Mouse (Mus musculus): ENCODE measurements at regions not wholly inside any gene's neighbourhood (a gene's known extent, or its start where the extent isn't known, plus 50 kb on each side); places are given as distances from the start of the nearest gene placed in this dataset.

GRCm38 (mm10) chr4:62824581-62824980 lies 140.8 kb upstream of the Zfp618 start:
- H3K27ac ChIP-seq (ENCODE audit: low read depth): no peak overlapping the region
- H3K4me2 ChIP-seq (ENCODE audit: low read depth, low read length): no peak overlapping the region
- H3K4me1 ChIP-seq (ENCODE audit: control insufficient read depth, insufficient read depth): no peaks in the 10 kb centered on the region
- no peak overlapping the region for H3K4me3 ChIP-seq (ENCODE audit: low read depth, low read length)
- DNase-seq (ENCODE audit: low spot score): no peak
- ATAC-seq (ENCODE audit: insufficient read depth, low read depth): no peak
- TF ChIP-seq EP300 (IDR thresholded peaks at IDR 0.05; ENCODE audit: low read depth) (no peak), CTCF (IDR thresholded peaks at IDR 0.05; ENCODE audit: low read depth) (no peak)
- H3K36me3 ChIP-seq (replicated peaks; ENCODE audit: control insufficient read depth, insufficient read depth, low read length): no peaks in the 10 kb centered on the region
- 85% methylated on average over 10 of the region's 10 CpGs for WGBS
- no peaks in the 10 kb centered on the region for H3K9me3 ChIP-seq (replicated peaks; ENCODE audit: control insufficient read depth, low read length)
- no peaks in the 10 kb centered on the region for H3K27me3 ChIP-seq (ENCODE audit: control insufficient read depth, insufficient read depth, low read length)
- no peak overlapping the region for H3K9ac ChIP-seq (replicated peaks; ENCODE audit: low read depth, low read length)

- no peaks in the 10 kb centered on the region for H3K36me3 ChIP-seq (replicated peaks; ENCODE audit: control insufficient read depth, insufficient read depth, low read length)
- DNase-seq (ENCODE audit: low spot score): no peak
- H3K27ac ChIP-seq (ENCODE audit: low read depth): no peak overlapping the region
- WGBS: 55% methylated on average over 5 of the region's 5 CpGs
- no peaks in the 10 kb centered on the region for H3K4me1 ChIP-seq (ENCODE audit: control insufficient read depth, insufficient read depth)
- no peak overlapping the region for H3K4me2 ChIP-seq (ENCODE audit: low read depth, low read length)
- no peaks in the 10 kb centered on the region for H3K9me3 ChIP-seq (replicated peaks; ENCODE audit: control insufficient read depth, low read length)
- H3K9ac ChIP-seq (replicated peaks; ENCODE audit: low read depth, low read length): no peak overlapping the region
- no peak for TF ChIP-seq EP300 (IDR thresholded peaks at IDR 0.05; ENCODE audit: low read depth)
- TF ChIP-seq CTCF (IDR thresholded peaks at IDR 0.05; ENCODE audit: low read depth): no peak
- no peak for ATAC-seq (ENCODE audit: insufficient read depth, low read depth)
- H3K27me3 ChIP-seq (ENCODE audit: control insufficient read depth, insufficient read depth, low read length): no peaks in the 10 kb centered on the region
- H3K4me3 ChIP-seq (ENCODE audit: low read depth, low read length): no peak overlapping the region
Measured at GRCm38 (mm10) chr4:62825256-62825655, 140.1 kb upstream of the Zfp618 start.

GRCm38 (mm10) chr4:62828963-62829362 lies 136.4 kb upstream of the Zfp618 start:
- no peak for DNase-seq (ENCODE audit: low spot score)
- H3K9me3 ChIP-seq (replicated peaks; ENCODE audit: control insufficient read depth, low read length): no peaks in the 10 kb centered on the region
- no peak overlapping the region for H3K9ac ChIP-seq (replicated peaks; ENCODE audit: low read depth, low read length)
- no peaks in the 10 kb centered on the region for H3K36me3 ChIP-seq (replicated peaks; ENCODE audit: control insufficient read depth, insufficient read depth, low read length)
- no peak overlapping the region for H3K27ac ChIP-seq (ENCODE audit: low read depth)
- no peak for TF ChIP-seq CTCF (IDR thresholded peaks at IDR 0.05; ENCODE audit: low read depth)
- TF ChIP-seq EP300 (IDR thresholded peaks at IDR 0.05; ENCODE audit: low read depth): no peak
- WGBS: 37% methylated on average over 7 of the region's 7 CpGs
- H3K4me1 ChIP-seq (ENCODE audit: control insufficient read depth, insufficient read depth): no peaks in the 10 kb centered on the region; the same call in 1 of the 2 replicates
- H3K27me3 ChIP-seq (ENCODE audit: control insufficient read depth, insufficient read depth, low read length): no peaks in the 10 kb centered on the region
- H3K4me3 ChIP-seq (ENCODE audit: low read depth, low read length): no peak overlapping the region
- ATAC-seq (ENCODE audit: insufficient read depth, low read depth): no peak
- H3K4me2 ChIP-seq (ENCODE audit: low read depth, low read length): no peak overlapping the region

GRCm38 (mm10) chr4:62833944-62834343 lies 131.4 kb upstream of the Zfp618 start:
- TF ChIP-seq EP300 (IDR thresholded peaks at IDR 0.05; ENCODE audit: low read depth): no peak
- no peak for TF ChIP-seq CTCF (IDR thresholded peaks at IDR 0.05; ENCODE audit: low read depth)
- Histone ChIP-seq H3K9me3 (replicated peaks; ENCODE audit: control insufficient read depth, low read length) (no peaks in the 10 kb centered on the region), H3K4me2 (ENCODE audit: low read depth, low read length) (no peak overlapping the region), H3K4me3 (ENCODE audit: low read depth, low read length) (no peak overlapping the region), H3K4me1 (ENCODE audit: control insufficient read depth, insufficient read depth) (no peaks in the 10 kb centered on the region; the same call in 1 of the 2 replicates), H3K36me3 (replicated peaks; ENCODE audit: control insufficient read depth, insufficient read depth, low read length) (no peaks in the 10 kb centered on the region), H3K27ac (ENCODE audit: low read depth) (no peak overlapping the region), H3K9ac (replicated peaks; ENCODE audit: low read depth, low read length) (no peak overlapping the region), H3K27me3 (ENCODE audit: control insufficient read depth, insufficient read depth, low read length) (no peaks in the 10 kb centered on the region)
- WGBS: 7% methylated on average over 7 of the region's 7 CpGs
- peak; percentile 10 for DNase-seq (ENCODE audit: low spot score)
- ATAC-seq (ENCODE audit: insufficient read depth, low read depth): peak; percentile 55; the same call in 1 of the 2 replicates

DNA sequence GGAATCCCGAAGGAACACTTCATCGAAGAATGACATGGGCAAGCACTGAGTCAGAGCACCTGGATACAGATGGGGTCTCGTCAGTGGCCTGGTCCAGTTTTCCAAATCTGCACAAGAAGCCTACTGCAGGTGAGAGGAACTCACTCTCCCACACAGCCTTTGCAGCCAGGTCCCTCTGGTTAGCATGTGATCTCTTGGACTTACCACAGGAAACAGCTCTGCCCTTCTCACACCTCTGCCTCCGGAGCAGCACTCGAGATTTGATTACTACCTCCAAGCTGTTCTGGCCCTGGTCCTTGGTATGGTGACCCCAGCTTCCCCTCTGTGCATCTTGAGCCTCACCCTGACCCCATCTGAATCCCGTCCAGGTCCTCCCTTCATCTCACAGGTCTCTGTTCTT lies 128.5 kb upstream of the Zfp618 start:
- DNase-seq (ENCODE audit: low spot score) (no peak), ATAC-seq (ENCODE audit: insufficient read depth, low read depth) (no peak)
- Histone ChIP-seq H3K27ac (ENCODE audit: low read depth) (no peak overlapping the region), H3K36me3 (replicated peaks; ENCODE audit: control insufficient read depth, insufficient read depth, low read length) (no peaks in the 10 kb centered on the region), H3K4me1 (ENCODE audit: control insufficient read depth, insufficient read depth) (no peaks in the 10 kb centered on the region; the same call in 1 of the 2 replicates), H3K9me3 (replicated peaks; ENCODE audit: control insufficient read depth, low read length) (no peaks in the 10 kb centered on the region), H3K9ac (replicated peaks; ENCODE audit: low read depth, low read length) (no peak overlapping the region), H3K27me3 (ENCODE audit: control insufficient read depth, insufficient read depth, low read length) (no peaks in the 10 kb centered on the region), H3K4me2 (ENCODE audit: low read depth, low read length) (no peak overlapping the region), H3K4me3 (ENCODE audit: low read depth, low read length) (no peak overlapping the region)
- no peak for TF ChIP-seq EP300 (IDR thresholded peaks at IDR 0.05; ENCODE audit: low read depth)
- no peak for TF ChIP-seq CTCF (IDR thresholded peaks at IDR 0.05; ENCODE audit: low read depth)
- WGBS: 51% methylated on average over 6 of the region's 6 CpGs

DNA sequence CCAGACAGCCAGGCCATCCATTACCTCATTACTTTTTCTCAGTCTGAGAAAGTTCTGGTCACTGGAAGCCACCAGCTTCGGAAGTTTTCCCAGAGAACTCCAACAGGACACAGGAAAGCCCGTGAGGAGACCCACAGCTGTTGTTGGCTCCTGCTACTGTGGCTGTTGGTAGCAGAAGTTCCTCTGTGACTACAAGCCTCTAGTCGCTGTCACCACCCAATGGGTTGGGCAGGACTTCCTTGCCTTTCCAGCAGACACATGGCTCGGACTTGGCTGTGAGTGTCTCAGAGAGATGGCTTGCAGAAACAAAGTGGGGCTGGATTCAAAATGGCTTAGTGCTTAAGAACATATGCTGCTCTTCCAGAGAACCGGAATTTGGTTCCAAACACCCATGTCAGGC lies 114.8 kb upstream of the Zfp618 start:
- no peaks in the 10 kb centered on the region for H3K4me1 ChIP-seq (ENCODE audit: control insufficient read depth, insufficient read depth)
- no peak for ATAC-seq (ENCODE audit: insufficient read depth, low read depth)
- DNase-seq (ENCODE audit: low spot score): no peak
- H3K36me3 ChIP-seq (replicated peaks; ENCODE audit: control insufficient read depth, insufficient read depth, low read length): no peaks in the 10 kb centered on the region
- H3K9me3 ChIP-seq (replicated peaks; ENCODE audit: control insufficient read depth, low read length): no peaks in the 10 kb centered on the region
- H3K4me3 ChIP-seq (ENCODE audit: low read depth, low read length): no peak overlapping the region
- H3K4me2 ChIP-seq (ENCODE audit: low read depth, low read length): no peak overlapping the region
- no peaks in the 10 kb centered on the region for H3K27me3 ChIP-seq (ENCODE audit: control insufficient read depth, insufficient read depth, low read length)
- no peak overlapping the region for H3K27ac ChIP-seq (ENCODE audit: low read depth)
- H3K9ac ChIP-seq (replicated peaks; ENCODE audit: low read depth, low read length): no peak overlapping the region
- TF ChIP-seq CTCF (IDR thresholded peaks at IDR 0.05; ENCODE audit: low read depth): no peak
- no peak for TF ChIP-seq EP300 (IDR thresholded peaks at IDR 0.05; ENCODE audit: low read depth)
- WGBS: 55% methylated on average over 5 of the region's 5 CpGs
